Mouse (Mus musculus): ENCODE data around the gene Efcab8.

DNA sequence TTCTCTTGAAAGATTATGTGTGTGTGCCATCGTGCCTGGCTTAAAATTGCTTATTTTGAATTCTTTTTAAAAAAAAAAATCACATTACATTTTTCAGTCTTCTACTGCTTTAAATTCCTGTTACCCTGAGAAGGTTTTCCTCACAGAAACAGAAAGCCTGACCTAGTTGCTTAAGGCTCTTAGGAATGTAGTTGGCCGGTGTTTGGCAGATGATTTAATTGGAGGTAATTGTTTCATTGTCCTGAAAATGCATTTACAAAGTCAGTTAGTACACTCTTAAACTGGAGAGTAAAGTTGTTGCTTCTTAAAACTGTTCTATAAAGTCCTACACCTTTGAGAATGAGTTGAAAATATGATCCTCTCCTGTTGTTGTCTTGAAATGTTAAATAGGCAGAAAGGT is 10.8 kb upstream of the Efcab8 start:
- TF ChIP-seq CTCF (IDR thresholded peaks at IDR 0.05; ENCODE audit: low read depth): no peak
- no peak for TF ChIP-seq EP300 (IDR thresholded peaks at IDR 0.05; ENCODE audit: low read depth)

All from liver, embryonic 14.5 days (tissue).